Mouse (Mus musculus) bone marrow, adult 2 months (tissue): ENCODE data around the gene Prr15l. TPM values are rescaled to one million over a fixed set of nuclear protein-coding genes. Genes with fewer than 3 reads are reported as not detected.

Experiments used
- H3K27ac ChIP-seq: fragments of 200-500 bp; 2 replicates; pipeline ENCODE4 v1.5.1; 2012; ENCODE audit warnings: low read depth, mild to moderate bottlenecking, control low read depth, inconsistent platforms, low read length; ENCODE audit not compliant: control insufficient read depth, poor library complexity, insufficient read depth
- H3K4me1 ChIP-seq: fragments of 200-500 bp; 2 replicates; pipeline ENCODE4 v1.6.1; 2011; ENCODE audit warnings: low read length; ENCODE audit not compliant: control insufficient read depth, insufficient read depth
- H3K4me3 ChIP-seq: fragments of 200-500 bp; replicated peaks from 2 replicates; pipeline ENCODE3; 2011; ENCODE audit warnings: mild to moderate bottlenecking, low read depth, low read length, control low read depth; ENCODE audit not compliant: control insufficient read depth
- CTCF ChIP-seq: fragments of 200-500 bp; IDR thresholded peaks from 2 replicates; pipeline ENCODE4 v1.5.1; 2011; ENCODE audit warnings: low read length, control low read depth; ENCODE audit not compliant: control insufficient read depth, insufficient read depth
- POLR2A ChIP-seq: fragments of 200-500 bp; IDR thresholded peaks from 2 replicates; pipeline ENCODE4 v1.6.1; 2011; ENCODE audit warnings: low read depth, mild to moderate bottlenecking, control low read depth, low read length, borderline replicate concordance; ENCODE audit not compliant: control insufficient read depth
- WGBS: fragments of 180-500 bp; shearing (Covaris S2); methylation state at CpG from one replicate; pipeline ENCODE4 v1.1.7; 2018; 5-methylcytosine and 5-hydroxymethylcytosine counted together
- polyA plus RNA-seq: library from polyadenylated mRNA; stranded (reverse); fragments of >200 nt; gene quantifications from 2 replicates; pipeline ENCODE4 v1.2.4, GENCODE M21; 2011; ENCODE audit warnings: low replicate concordance; ENCODE audit not compliant: missing spikeins, insufficient read depth, insufficient read length

Gene Prr15l
- polyA plus RNA-seq, 1 experiment, result not detected

GRCm38 (mm10) chr11:96974813-96975212 lies 46.9 kb downstream of the Prr15l start:
- Histone ChIP-seq H3K4me3 (no peak overlapping the region), H3K4me1 (peaks cover 16% of the 10 kb centered on the region), H3K27ac (peak overlapping the region; percentile 94)
- TF ChIP-seq CTCF, result no peak
- no peak for TF ChIP-seq POLR2A
- 20% methylated on average over 5 of the region's 5 CpGs for WGBS

GRCm38 (mm10) chr11:96975511-96976378 lies 47.8 kb downstream of the Prr15l start:
- Histone ChIP-seq H3K4me1 (peaks cover 13% of the 10 kb centered on the region), H3K27ac (peak overlapping the region; percentile 98), H3K4me3 (peak overlapping the region; percentile 18)
- TF ChIP-seq POLR2A (no peak), CTCF (no peak)
- 69% methylated on average over 10 of the region's 10 CpGs for WGBS

- 33% methylated on average over 3 of the region's 3 CpGs for WGBS
- Histone ChIP-seq H3K4me1 (peaks cover 13% of the 10 kb centered on the region), H3K27ac (peak overlapping the region; percentile 98), H3K4me3 (peak overlapping the region; percentile 18)
- TF ChIP-seq POLR2A (no peak), CTCF (no peak)
Observed at GRCm38 (mm10) chr11:96976379-96976687, 48.4 kb downstream of the Prr15l start.

- peak overlapping the region; percentile 94 for H3K4me3 ChIP-seq
- under 1% methylated on average over 48 of the region's 50 CpGs for WGBS
- H3K4me1 ChIP-seq, result peaks cover 11% of the 10 kb centered on the region
- H3K27ac ChIP-seq, result peak overlapping the region; percentile 98
- TF ChIP-seq POLR2A (0 out of 2 replicates have a peak, but pooled peaks have one; percentile 49), CTCF (no peak)
Observed at GRCm38 (mm10) chr11:96976911-96977591, 49.1 kb downstream of the Prr15l start.

- WGBS, result under 1% methylated on average over 45 of the region's 45 CpGs
- Histone ChIP-seq H3K4me1 (peaks cover 9% of the 10 kb centered on the region), H3K4me3 (peak overlapping the region; percentile 94), H3K27ac (peak overlapping the region; percentile 98)
- TF ChIP-seq POLR2A (peak; percentile 88; the same call in 1 of the 2 replicates), CTCF (no peak)
Observed at GRCm38 (mm10) chr11:96977606-96978400, 49.9 kb downstream of the Prr15l start.

- TF ChIP-seq POLR2A (no peak), CTCF (no peak)
- peak overlapping the region; percentile 94 for H3K27ac ChIP-seq
- H3K4me3 ChIP-seq, result peak overlapping the region; percentile 83
- 19% methylated on average over 17 of the region's 17 CpGs for WGBS
- peaks cover 6% of the 10 kb centered on the region for H3K4me1 ChIP-seq
Observed at GRCm38 (mm10) chr11:96978401-96979246, 50.7 kb downstream of the Prr15l start.

- H3K27ac ChIP-seq, result no peak overlapping the region
- TF ChIP-seq POLR2A (no peak), CTCF (no peak)
- H3K4me3 ChIP-seq, result no peak overlapping the region
- WGBS, result 83% methylated on average over 7 of the region's 7 CpGs
- peaks cover 5% of the 10 kb centered on the region for H3K4me1 ChIP-seq
Observed at GRCm38 (mm10) chr11:96979329-96979728, 51.4 kb downstream of the Prr15l start.

GRCm38 (mm10) chr11:96980021-96980420 lies 52.1 kb downstream of the Prr15l start:
- Histone ChIP-seq H3K4me3 (no peak overlapping the region), H3K4me1 (peaks cover 5% of the 10 kb centered on the region), H3K27ac (no peak overlapping the region)
- WGBS, result 83% methylated on average over 5 of the region's 5 CpGs
- no peak for TF ChIP-seq CTCF
- TF ChIP-seq POLR2A, result no peak
